Mouse (Mus musculus) lung, postnatal 0 days (tissue): ENCODE results near the gene Lars2. TPM values are rescaled to one million over a fixed set of nuclear protein-coding genes. Genes with fewer than 3 reads are reported as not detected.

Experiments
- ATAC-seq: fragments of 200-750 bp; cut with Nextera tagmentation; 2 replicates; pipeline ENCODE4 v1.8.0; 2017; ENCODE audit warnings: moderate library complexity
- DNase-seq: peaks from one replicate; pipeline ENCODE4 v3.0.0-alpha.2; 2016; ENCODE audit warnings: low spot score
- H3K27ac ChIP-seq: fragments of 300-500 bp; sonication (generic); 2 replicates; pipeline ENCODE4 v1.5.1; 2014; ENCODE audit warnings: antibody characterized with exemption, mild to moderate bottlenecking, low read length, mixed read lengths
- H3K27me3 ChIP-seq: fragments of 300-500 bp; sonication (generic); replicated peaks from 2 replicates; pipeline ENCODE4 v1.6.1; 2014; ENCODE audit warnings: low read length, mixed read lengths; ENCODE audit not compliant: insufficient read depth
- H3K36me3 ChIP-seq: fragments of 300-500 bp; sonication (generic); 2 replicates; pipeline ENCODE4 v1.6.1; 2014; ENCODE audit warnings: low read length, mixed read lengths; ENCODE audit not compliant: insufficient read depth
- H3K4me1 ChIP-seq: fragments of 300-500 bp; sonication (generic); 2 replicates; pipeline ENCODE4 v1.6.1; 2014; ENCODE audit warnings: antibody characterized with exemption, low read depth, low read length, mixed read lengths; ENCODE audit not compliant: insufficient read depth
- H3K4me2 ChIP-seq: fragments of 300-500 bp; sonication (generic); replicated peaks from 2 replicates; pipeline ENCODE4 v1.6.1; 2014; ENCODE audit warnings: low read depth, mild to moderate bottlenecking, low read length, moderate library complexity, mixed read lengths
- H3K4me3 ChIP-seq: fragments of 300-500 bp; sonication (generic); 2 replicates; pipeline ENCODE4 v1.5.1; 2014; ENCODE audit warnings: low read depth, low read length
- H3K9ac ChIP-seq: fragments of 300-500 bp; sonication (generic); replicated peaks from 2 replicates; pipeline ENCODE4 v1.6.1; 2014; ENCODE audit warnings: low read depth, mild to moderate bottlenecking
- H3K9me3 ChIP-seq: fragments of 300-500 bp; sonication (generic); 2 replicates; pipeline ENCODE4 v1.6.1; 2016; ENCODE audit warnings: low read length, mixed read lengths
- CTCF ChIP-seq: IDR thresholded peaks from 2 replicates; pipeline ENCODE4 v1.5.1; 2016; ENCODE audit warnings: antibody characterized with exemption, mild to moderate bottlenecking
- EP300 ChIP-seq: IDR thresholded peaks from 2 replicates; pipeline ENCODE4 v1.6.1; 2016; ENCODE audit warnings: antibody characterized with exemption, mild to moderate bottlenecking, control low read depth
- WGBS: fragments of 180-500 bp; shearing (Covaris S2); extraction: QIAGEN DNeasy Blood & Tissue Kit; methylation state at CpG from one replicate; pipeline ENCODE4 v1.1.7; 2014; 5-methylcytosine and 5-hydroxymethylcytosine counted together
- polyA plus RNA-seq: library from polyadenylated mRNA; unstranded; fragments of >200 nt; fragmentation: Nextera tagmentation; extraction: Ambion mirVana; gene quantifications from 2 replicates; pipeline ENCODE4 v1.2.1, GENCODE M21; 2015

Lars2 gene
- polyA plus RNA-seq, 1 experiment from 2014 or later: 1,202 TPM

GRCm38 (mm10) chr9:123504325-123504724 lies 137.6 kb downstream of the Lars2 start:
- Histone ChIP-seq H3K36me3 (0 out of 2 replicates have a peak, but pooled peaks cover 6% of the 10 kb centered on the region), H3K27ac (no peak overlapping the region), H3K9me3 (no peaks in the 10 kb centered on the region), H3K9ac (no peak overlapping the region), H3K4me3 (no peak overlapping the region), H3K4me1 (peaks cover 13% of the 10 kb centered on the region), H3K4me2 (no peak overlapping the region), H3K27me3 (no peaks in the 10 kb centered on the region)
- DNase-seq (peak; percentile 88), ATAC-seq (peak; percentile 47; the same call in 1 of the 2 replicates)
- TF ChIP-seq CTCF (peak; percentile 96), EP300 (no peak)
- 9% methylated on average over 2 of the region's 2 CpGs for WGBS

GRCm38 (mm10) chr9:123505598-123505997 lies 138.9 kb downstream of the Lars2 start:
- H3K4me2 ChIP-seq: no peak overlapping the region
- peak overlapping the region; percentile 59 for H3K27ac ChIP-seq
- H3K4me1 ChIP-seq: peaks cover 13% of the 10 kb centered on the region
- 0 out of 2 replicates have a peak, but pooled peaks cover 6% of the 10 kb centered on the region for H3K36me3 ChIP-seq
- no peaks in the 10 kb centered on the region for H3K27me3 ChIP-seq
- ATAC-seq (peak; percentile 30), DNase-seq (peak; percentile 47)
- no peaks in the 10 kb centered on the region for H3K9me3 ChIP-seq
- no peak overlapping the region for H3K4me3 ChIP-seq
- 0 out of 2 replicates have a peak, but pooled peaks have one; percentile 35 for TF ChIP-seq EP300
- no peak for TF ChIP-seq CTCF
- 19% methylated on average over 1 of the region's 1 CpGs for WGBS
- no peak overlapping the region for H3K9ac ChIP-seq

GRCm38 (mm10) chr9:123506270-123507146 lies 139.8 kb downstream of the Lars2 start:
- TF ChIP-seq CTCF: peak; percentile 48
- peak; percentile 93 for TF ChIP-seq EP300
- Histone ChIP-seq H3K4me1 (peaks cover 13% of the 10 kb centered on the region), H3K9me3 (no peaks in the 10 kb centered on the region), H3K27ac (peak overlapping the region; percentile 29), H3K4me2 (no peak overlapping the region), H3K9ac (no peak overlapping the region), H3K27me3 (no peaks in the 10 kb centered on the region), H3K4me3 (no peak overlapping the region), H3K36me3 (peaks cover 14% of the 10 kb centered on the region)
- DNase-seq (peak; percentile 87), ATAC-seq (peak; percentile 65)
- WGBS: 21% methylated on average over 4 of the region's 4 CpGs

- ATAC-seq (no peak), DNase-seq (no peak)
- Histone ChIP-seq H3K4me1 (peaks cover 13% of the 10 kb centered on the region), H3K9me3 (no peaks in the 10 kb centered on the region), H3K4me2 (no peak overlapping the region), H3K4me3 (no peak overlapping the region), H3K9ac (no peak overlapping the region), H3K27ac (peak overlapping the region; percentile 29), H3K36me3 (peaks cover 18% of the 10 kb centered on the region), H3K27me3 (no peaks in the 10 kb centered on the region)
- WGBS: 86% methylated on average over 2 of the region's 2 CpGs
- peak; percentile 60 for TF ChIP-seq CTCF
- no peak for TF ChIP-seq EP300
These were observed 140.7 kb downstream of the Lars2 start for GRCm38 (mm10) chr9:123507380-123507779.

- Histone ChIP-seq H3K36me3 (peaks cover 17% of the 10 kb centered on the region), H3K9me3 (no peaks in the 10 kb centered on the region), H3K27me3 (no peaks in the 10 kb centered on the region), H3K27ac (no peak overlapping the region), H3K4me2 (no peak overlapping the region), H3K4me3 (no peak overlapping the region), H3K9ac (no peak overlapping the region), H3K4me1 (peaks cover 13% of the 10 kb centered on the region)
- no peak for ATAC-seq
- TF ChIP-seq EP300: no peak
- TF ChIP-seq CTCF: no peak
- 82% methylated on average over 2 of the region's 2 CpGs for WGBS
- no peak for DNase-seq
These were observed 142.3 kb downstream of the Lars2 start for GRCm38 (mm10) chr9:123508986-123509385.

- Histone ChIP-seq H3K27ac (no peak overlapping the region), H3K27me3 (no peaks in the 10 kb centered on the region)
These were observed 143.2 kb downstream of the Lars2 start for GRCm38 (mm10) chr9:123509638-123510604.

More at GRCm38 (mm10) chr9:123509638-123510604, 143.2 kb downstream of the Lars2 start:
- TF ChIP-seq EP300: no peak
- no peak for TF ChIP-seq CTCF
- ATAC-seq: no peak
- Histone ChIP-seq H3K4me3 (no peak overlapping the region), H3K36me3 (peaks cover 17% of the 10 kb centered on the region), H3K4me1 (peaks cover 13% of the 10 kb centered on the region), H3K9ac (no peak overlapping the region), H3K4me2 (no peak overlapping the region), H3K9me3 (no peaks in the 10 kb centered on the region)
- DNase-seq: no peak
- WGBS: 61% methylated on average over 8 of the region's 8 CpGs
